Mouse (Mus musculus): ENCODE data around the gene Rgs6.
A peak's percentile ranks its signal among the peaks of the same experiment; 100 is the strongest.

Rgs6 gene

GRCm38 (mm10) chr12:82670201-82670737, 82.2 kb downstream of the Rgs6 start:
- H3K4me3 ChIP-seq (replicated peaks; ENCODE audit: low read length) = no peak overlapping the region

DNA sequence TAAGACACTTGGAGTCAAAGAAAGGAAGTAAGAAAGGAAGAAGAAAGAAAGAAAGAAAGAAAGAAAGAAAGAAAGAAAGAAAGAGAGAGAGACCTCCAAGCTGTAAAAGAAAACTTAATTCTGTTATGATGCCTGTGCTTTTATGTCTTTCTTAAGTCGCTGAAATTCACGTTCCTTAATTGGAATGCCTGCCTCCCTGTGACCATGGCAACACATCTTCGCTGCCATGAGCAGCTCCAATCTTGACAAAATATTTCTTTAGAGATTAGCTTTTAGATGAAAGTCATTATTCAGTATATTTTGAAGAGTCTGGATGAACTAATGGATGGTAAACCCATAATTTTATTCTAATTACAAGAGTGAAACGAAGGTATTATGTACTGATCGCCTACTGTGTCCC, 83.5 kb downstream of the Rgs6 start:
- H3K27me3 ChIP-seq (ENCODE audit: insufficient read depth, low read length) = no peaks in the 10 kb centered on the region
- no peaks in the 10 kb centered on the region for H3K4me1 ChIP-seq (replicated peaks; ENCODE audit: low read depth, low read length)
- TF ChIP-seq NANOG (IDR thresholded peaks at IDR 0.05; ENCODE audit: borderline replicate concordance, low read length) = no peak
- no peaks in the 10 kb centered on the region for H3K36me3 ChIP-seq (ENCODE audit: insufficient read depth, low read length)
- no peak overlapping the region for H3K4me3 ChIP-seq (replicated peaks; ENCODE audit: low read length)
- H3K9me3 ChIP-seq (ENCODE audit: low read length) = no peaks in the 10 kb centered on the region

More at GRCm38 (mm10) chr12:82670201-82670737, 82.2 kb downstream of the Rgs6 start:
- Histone ChIP-seq H3K9me3 (ENCODE audit: low read length) (no peaks in the 10 kb centered on the region), H3K36me3 (ENCODE audit: insufficient read depth, low read length) (no peaks in the 10 kb centered on the region), H3K4me1 (replicated peaks; ENCODE audit: low read depth, low read length) (no peaks in the 10 kb centered on the region), H3K27me3 (ENCODE audit: insufficient read depth, low read length) (no peaks in the 10 kb centered on the region)
- TF ChIP-seq POU5F1 (IDR thresholded peaks at IDR 0.05; ENCODE audit: borderline replicate concordance, low read length) = no peak
- TF ChIP-seq NANOG (IDR thresholded peaks at IDR 0.05; ENCODE audit: borderline replicate concordance, low read length) = no peak
- no peak for TF ChIP-seq CTCF (conservative IDR thresholded peaks at IDR 0.05; ENCODE audit: low read length)

DNA sequence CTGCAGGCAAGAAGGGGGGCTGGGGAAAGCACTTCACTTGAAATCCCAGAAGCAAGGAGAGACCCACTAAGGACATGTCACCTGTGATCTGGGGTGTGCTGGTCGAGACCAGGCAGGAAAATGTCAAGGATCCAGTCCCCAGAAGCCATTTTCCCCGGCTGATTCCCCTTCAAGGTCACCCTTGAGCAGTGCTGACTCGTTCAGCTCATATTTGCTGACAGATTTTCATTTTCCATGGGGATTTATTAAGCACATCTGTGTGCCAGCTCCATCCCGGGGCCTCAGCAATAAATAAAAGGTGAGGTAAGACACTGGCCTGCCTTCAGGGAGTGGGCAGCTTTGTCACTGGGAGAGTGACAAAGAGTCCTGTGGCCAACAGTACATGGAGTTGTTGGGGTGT, 87.0 kb downstream of the Rgs6 start:
- H3K36me3 ChIP-seq (ENCODE audit: insufficient read depth, low read length) = no peaks in the 10 kb centered on the region
- TF ChIP-seq NANOG (IDR thresholded peaks at IDR 0.05; ENCODE audit: borderline replicate concordance, low read length) (no peak), POU5F1 (IDR thresholded peaks at IDR 0.05; ENCODE audit: borderline replicate concordance, low read length) (no peak), CTCF (conservative IDR thresholded peaks at IDR 0.05; ENCODE audit: low read length) (no peak)
- no peaks in the 10 kb centered on the region for H3K9me3 ChIP-seq (ENCODE audit: low read length)
- no peak overlapping the region for H3K4me3 ChIP-seq (replicated peaks; ENCODE audit: low read length)
- H3K27me3 ChIP-seq (ENCODE audit: insufficient read depth, low read length) = no peaks in the 10 kb centered on the region
- H3K4me1 ChIP-seq (replicated peaks; ENCODE audit: low read depth, low read length) = no peaks in the 10 kb centered on the region

- Histone ChIP-seq H3K4me1 (replicated peaks; ENCODE audit: low read depth, low read length) (no peaks in the 10 kb centered on the region), H3K36me3 (ENCODE audit: insufficient read depth, low read length) (no peaks in the 10 kb centered on the region), H3K4me3 (replicated peaks; ENCODE audit: low read length) (no peak overlapping the region), H3K27me3 (ENCODE audit: insufficient read depth, low read length) (0 out of 2 replicates have a peak, but pooled peaks cover 2% of the 10 kb centered on the region), H3K9me3 (ENCODE audit: low read length) (peaks cover 7% of the 10 kb centered on the region; the same call in 1 of the 2 replicates)
- TF ChIP-seq NANOG (IDR thresholded peaks at IDR 0.05; ENCODE audit: borderline replicate concordance, low read length) = no peak
Measured at GRCm38 (mm10) chr12:82687015-82687414, 98.9 kb downstream of the Rgs6 start.

DNA sequence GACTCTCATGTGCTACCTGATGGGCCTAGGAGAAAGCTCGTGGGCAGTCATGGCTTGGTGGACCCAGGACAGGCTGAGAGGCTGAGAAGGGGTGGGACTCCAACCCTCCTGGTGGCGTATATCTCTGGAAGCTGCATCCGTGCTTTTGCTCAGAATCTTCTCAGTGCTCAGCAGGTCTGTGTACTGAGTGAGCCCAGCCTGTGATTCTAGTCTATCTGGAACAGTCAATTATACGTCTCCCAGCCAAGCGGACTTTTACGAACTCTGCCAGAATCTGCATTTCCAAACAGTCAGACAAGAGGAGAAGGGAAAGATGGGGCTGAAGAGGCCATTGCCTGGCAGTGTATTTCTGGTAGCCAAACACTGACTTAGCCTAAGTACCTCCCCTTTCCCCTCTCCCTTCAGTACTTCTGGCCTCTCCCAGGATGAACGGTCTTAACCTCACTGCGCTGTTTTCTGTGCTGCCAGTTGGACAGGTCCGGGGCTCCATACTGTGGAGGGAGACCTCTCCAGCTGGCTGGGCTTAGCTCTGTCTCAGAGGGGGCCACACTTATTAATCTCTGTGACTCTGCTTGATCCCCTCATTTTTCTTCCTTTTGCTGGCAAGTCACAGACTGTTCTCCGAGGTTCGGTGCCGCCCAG, 110.9 kb downstream of the Rgs6 start:
- Histone ChIP-seq H3K4me3 (replicated peaks; ENCODE audit: low read length) (no peak overlapping the region), H3K36me3 (ENCODE audit: insufficient read depth, low read length) (no peaks in the 10 kb centered on the region), H3K9me3 (ENCODE audit: low read length) (no peaks in the 10 kb centered on the region), H3K27me3 (ENCODE audit: insufficient read depth, low read length) (no peaks in the 10 kb centered on the region), H3K4me1 (replicated peaks; ENCODE audit: low read depth, low read length) (no peaks in the 10 kb centered on the region)
- TF ChIP-seq NANOG (IDR thresholded peaks at IDR 0.05; ENCODE audit: borderline replicate concordance, low read length) = no peak
- no peak for TF ChIP-seq POU5F1 (IDR thresholded peaks at IDR 0.05; ENCODE audit: borderline replicate concordance, low read length)
- TF ChIP-seq CTCF (conservative IDR thresholded peaks at IDR 0.05; ENCODE audit: low read length) = no peak

- Histone ChIP-seq H3K9me3 (ENCODE audit: low read length) (no peaks in the 10 kb centered on the region), H3K27me3 (ENCODE audit: insufficient read depth, low read length) (no peaks in the 10 kb centered on the region), H3K4me1 (replicated peaks; ENCODE audit: low read depth, low read length) (no peaks in the 10 kb centered on the region), H3K4me3 (replicated peaks; ENCODE audit: low read length) (no peak overlapping the region), H3K36me3 (ENCODE audit: insufficient read depth, low read length) (no peaks in the 10 kb centered on the region)
- TF ChIP-seq NANOG (IDR thresholded peaks at IDR 0.05; ENCODE audit: borderline replicate concordance, low read length) (no peak), CTCF (conservative IDR thresholded peaks at IDR 0.05; ENCODE audit: low read length) (no peak), POU5F1 (IDR thresholded peaks at IDR 0.05; ENCODE audit: borderline replicate concordance, low read length) (no peak)
Measured at GRCm38 (mm10) chr12:82699528-82699905, 111.4 kb downstream of the Rgs6 start.

DNA sequence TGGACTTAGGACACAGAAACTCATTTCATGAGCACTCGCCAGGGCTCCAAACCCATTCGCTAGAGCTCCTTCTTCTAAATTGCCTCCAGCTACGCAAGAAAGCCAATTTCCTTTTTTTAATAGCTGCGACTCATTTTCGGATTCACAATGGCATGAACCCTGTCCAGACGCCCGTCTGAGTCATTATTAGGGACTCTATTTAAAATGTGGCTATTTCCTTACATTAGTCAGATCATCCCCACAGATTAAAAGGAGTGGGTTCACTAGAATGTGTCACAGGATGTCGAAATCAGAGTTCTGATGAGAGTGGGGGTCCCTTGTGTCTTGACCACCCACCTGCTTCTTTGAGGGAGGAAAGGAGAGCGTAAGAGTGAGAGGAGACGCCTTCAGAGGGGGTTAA, 112.1 kb downstream of the Rgs6 start:
- no peak overlapping the region for H3K4me3 ChIP-seq (replicated peaks; ENCODE audit: low read length)
- no peaks in the 10 kb centered on the region for H3K27me3 ChIP-seq (ENCODE audit: insufficient read depth, low read length)
- H3K36me3 ChIP-seq (ENCODE audit: insufficient read depth, low read length) = no peaks in the 10 kb centered on the region
- no peaks in the 10 kb centered on the region for H3K9me3 ChIP-seq (ENCODE audit: low read length)
- no peak for TF ChIP-seq NANOG (IDR thresholded peaks at IDR 0.05; ENCODE audit: borderline replicate concordance, low read length)
- TF ChIP-seq CTCF (conservative IDR thresholded peaks at IDR 0.05; ENCODE audit: low read length) = no peak
- TF ChIP-seq POU5F1 (IDR thresholded peaks at IDR 0.05; ENCODE audit: borderline replicate concordance, low read length) = no peak
- no peaks in the 10 kb centered on the region for H3K4me1 ChIP-seq (replicated peaks; ENCODE audit: low read depth, low read length)

- Histone ChIP-seq H3K4me3 (replicated peaks; ENCODE audit: low read length) (no peak overlapping the region), H3K9me3 (ENCODE audit: low read length) (no peaks in the 10 kb centered on the region), H3K4me1 (replicated peaks; ENCODE audit: low read depth, low read length) (no peaks in the 10 kb centered on the region), H3K27me3 (ENCODE audit: insufficient read depth, low read length) (no peaks in the 10 kb centered on the region), H3K36me3 (ENCODE audit: insufficient read depth, low read length) (no peaks in the 10 kb centered on the region)
- peak; percentile 76 for TF ChIP-seq CTCF (conservative IDR thresholded peaks at IDR 0.05; ENCODE audit: low read length)
- TF ChIP-seq POU5F1 (IDR thresholded peaks at IDR 0.05; ENCODE audit: borderline replicate concordance, low read length) = no peak
Measured at GRCm38 (mm10) chr12:82700840-82701239, 112.7 kb downstream of the Rgs6 start.

DNA sequence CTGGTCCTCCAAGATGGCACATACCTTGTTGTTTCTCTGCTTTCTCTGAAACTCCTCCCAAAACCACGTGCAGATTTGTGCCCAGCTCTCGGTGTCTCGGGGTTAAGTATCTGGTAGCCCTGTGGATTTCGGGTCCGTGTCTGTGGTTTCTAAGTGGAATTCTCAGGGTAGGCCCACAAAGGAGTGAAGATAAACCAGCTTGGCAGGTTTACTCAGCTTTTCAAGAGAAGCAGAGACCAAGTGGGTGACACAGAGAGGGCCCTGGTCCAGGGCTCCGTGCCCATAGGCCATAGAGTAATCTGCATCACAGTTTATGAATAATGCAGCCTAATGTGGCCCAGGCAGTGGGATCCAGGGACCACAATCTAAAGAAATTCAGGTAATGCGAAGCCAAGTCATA, 113.3 kb downstream of the Rgs6 start:
- Histone ChIP-seq H3K4me1 (replicated peaks; ENCODE audit: low read depth, low read length) (no peaks in the 10 kb centered on the region), H3K36me3 (ENCODE audit: insufficient read depth, low read length) (no peaks in the 10 kb centered on the region), H3K9me3 (ENCODE audit: low read length) (no peaks in the 10 kb centered on the region), H3K27me3 (ENCODE audit: insufficient read depth, low read length) (no peaks in the 10 kb centered on the region), H3K4me3 (replicated peaks; ENCODE audit: low read length) (no peak overlapping the region)
- no peak for TF ChIP-seq NANOG (IDR thresholded peaks at IDR 0.05; ENCODE audit: borderline replicate concordance, low read length)
- TF ChIP-seq CTCF (conservative IDR thresholded peaks at IDR 0.05; ENCODE audit: low read length) = no peak
- no peak for TF ChIP-seq POU5F1 (IDR thresholded peaks at IDR 0.05; ENCODE audit: borderline replicate concordance, low read length)

Data from E14TG2a.4 (cell line).